ENCODE assay signal across 7 mouse cellular contexts in the genomic region with DNA sequence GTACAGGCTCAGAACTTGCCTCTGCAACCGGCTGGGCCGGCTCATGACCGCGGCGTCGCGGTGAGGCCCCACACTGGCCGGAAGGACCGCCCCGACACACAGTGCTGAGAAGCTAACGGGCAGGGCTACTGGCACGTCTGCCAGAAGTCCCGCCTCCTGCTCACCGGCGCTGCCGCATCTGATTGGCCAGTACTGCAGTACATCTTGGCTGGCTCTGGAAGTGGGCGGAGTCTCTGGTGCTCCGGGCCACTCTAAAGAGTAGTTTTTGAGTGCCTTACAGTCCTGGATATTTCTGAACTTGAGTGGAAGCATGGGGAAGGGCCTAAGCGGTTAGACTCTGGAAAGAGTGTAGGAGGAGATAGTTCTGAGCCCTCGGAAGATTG. TPM values are rescaled to one million over a fixed set of nuclear protein-coding genes. Genes with fewer than 3 reads are reported as not detected.
DNase-seq lines count a peak whose midpoint lies in the region; ATAC-seq lines count a peak whose summit lies in the region.

No protein-coding gene starts in this region.

- no peaks in the 10 kb centered on the region for H3K27me3 ChIP-seq in intestine, embryonic 16.5 days (replicated peaks; ENCODE audit: control insufficient read depth, insufficient read depth, low read length)
- H3K27me3 ChIP-seq in midbrain, embryonic 11.5 days (ENCODE audit: control insufficient read depth, insufficient read depth, low read length): no peaks in the 10 kb centered on the region

- peak; percentile 98 for ATAC-seq in intestine, embryonic 16.5 days
- peak; percentile 100 for ATAC-seq in midbrain, embryonic 11.5 days (ENCODE audit: low FRiP score)

- peak overlapping the region; percentile 68 for H3K4me3 ChIP-seq in intestine, embryonic 16.5 days (ENCODE audit: low read length)
- peak overlapping the region; percentile 77 for H3K4me3 ChIP-seq in midbrain, embryonic 11.5 days (ENCODE audit: low read depth, low read length)

- intact Hi-C loops in gastrocnemius, postnatal 36 days (cut with DNase I): no loop called here
- intact Hi-C loops in left cerebral cortex, postnatal 36 days (cut with DNase I): no loop called here

- H3K36me3 ChIP-seq in intestine, embryonic 16.5 days (ENCODE audit: control insufficient read depth, insufficient read depth, low read length): no peaks in the 10 kb centered on the region
- H3K36me3 ChIP-seq in midbrain, embryonic 11.5 days (ENCODE audit: control insufficient read depth, insufficient read depth, low read length): no peaks in the 10 kb centered on the region

- 0 out of 2 replicates have a peak, but pooled peaks cover 3% of the 10 kb centered on the region for H3K9me3 ChIP-seq in intestine, embryonic 16.5 days (ENCODE audit: control insufficient read depth, low read length)
- H3K9me3 ChIP-seq in midbrain, embryonic 11.5 days (ENCODE audit: control insufficient read depth, low read length): no peaks in the 10 kb centered on the region

- peak; percentile 98 for DNase-seq in adrenal gland, adult 2 months
- peak; percentile 92 for DNase-seq in embryo, embryonic 11.5 days (ENCODE audit: low read depth, low spot score)
- peak; percentile 94 to 97 for DNase-seq in gastrocnemius, postnatal 36 days
- peak; percentile 96 for DNase-seq in left cerebral cortex, postnatal 36 days (ENCODE audit: low spot score in 2 of 2)
- DNase-seq in midbrain, embryonic 11.5 days (ENCODE audit: low spot score, missing footprints): peak; percentile 98
- peak; percentile 99 for DNase-seq in skeletal muscle tissue, adult 2 months (ENCODE audit: low read depth, low spot score)

- peak overlapping the region; percentile 79 for H3K9ac ChIP-seq in intestine, embryonic 16.5 days (ENCODE audit: low read depth, low read length)
- peak overlapping the region; percentile 90 for H3K9ac ChIP-seq in midbrain, embryonic 11.5 days (ENCODE audit: low read length)

- under 1% methylated on average over 20 of the region's 20 CpGs for WGBS in intestine, embryonic 16.5 days
- WGBS in midbrain, embryonic 11.5 days: under 1% methylated on average over 20 of the region's 20 CpGs

- H3K4me1 ChIP-seq in intestine, embryonic 16.5 days (ENCODE audit: control insufficient read depth, insufficient read depth, low read length): peaks cover 4% of the 10 kb centered on the region
- peaks cover 14% of the 10 kb centered on the region for H3K4me1 ChIP-seq in midbrain, embryonic 11.5 days (ENCODE audit: control insufficient read depth, insufficient read depth, low read length)

- peak overlapping the region; percentile 89 for H3K27ac ChIP-seq in intestine, embryonic 16.5 days (ENCODE audit: low read length)
- peak overlapping the region; percentile 51 for H3K27ac ChIP-seq in midbrain, embryonic 11.5 days (ENCODE audit: low read depth, low read length)

- peak overlapping the region; percentile 68 for H3K4me2 ChIP-seq in intestine, embryonic 16.5 days (ENCODE audit: low read depth, low read length)
- H3K4me2 ChIP-seq in midbrain, embryonic 11.5 days: peak overlapping the region; percentile 60

RNA-seq across cellular contexts. Expression of gene E130208F15Rik, which starts 0.7 kb away (rescaled TPM):
- total RNA-seq in adrenal gland, adult 2 months (2021): 1 to 10 TPM; 1.2 to 1.6 TPM
- 2.0 and 2.7 TPM in 2 replicates for polyA plus RNA-seq in adrenal gland, adult 2 months (2012; rRNA removed)
- total RNA-seq in gastrocnemius, postnatal 36 days (2021): under 1 TPM; 0.48 to 0.72 TPM
- polyA plus RNA-seq in intestine, embryonic 16.5 days (2015; fragmentation: Nextera tagmentation; extraction: Ambion mirVana): 0.61 and 2.8 TPM in 2 replicates
- under 1 TPM; 0.52 to 0.54 TPM for total RNA-seq in left cerebral cortex, postnatal 36 days (2021)
- polyA plus RNA-seq in midbrain, embryonic 11.5 days (2014; fragmentation: Nextera tagmentation; extraction: Ambion mirVana): 0.52 TPM in 1 of 2 replicates, not detected in the other

RNA-seq across cellular contexts. Expression of gene Sdhaf1, which starts 1.4 kb away (rescaled TPM):
- 10 to 100 TPM in 1 of 2 experiments, 1 to 10 TPM in 1; 9.1 to 18.7 TPM for total RNA-seq in adrenal gland, adult 2 months (2021)
- 52.4 and 74.3 TPM in 2 replicates for polyA plus RNA-seq in adrenal gland, adult 2 months (2012; rRNA removed)
- 1 to 10 TPM; 6.9 to 7.3 TPM for total RNA-seq in gastrocnemius, postnatal 36 days (2021)
- polyA plus RNA-seq in intestine, embryonic 16.5 days (2015; fragmentation: Nextera tagmentation; extraction: Ambion mirVana): 13.8 and 14.3 TPM in 2 replicates
- 1 to 10 TPM; 7.5 to 9.4 TPM for total RNA-seq in left cerebral cortex, postnatal 36 days (2021)
- 23.1 and 24.5 TPM in 2 replicates for polyA plus RNA-seq in midbrain, embryonic 11.5 days (2014; fragmentation: Nextera tagmentation; extraction: Ambion mirVana)

RNA-seq across cellular contexts. Expression of gene Syne4, which starts 7.7 kb away (rescaled TPM):
- total RNA-seq in adrenal gland, adult 2 months (2021): 10 to 100 TPM; 18.8 to 34.5 TPM
- polyA plus RNA-seq in adrenal gland, adult 2 months (2012; rRNA removed): 51.8 and 59.1 TPM in 2 replicates
- 1 to 10 TPM in 1 of 2 experiments, not detected in 1; 1.9 TPM for total RNA-seq in gastrocnemius, postnatal 36 days (2021)
- polyA plus RNA-seq in intestine, embryonic 16.5 days (2015; fragmentation: Nextera tagmentation; extraction: Ambion mirVana): 58.9 and 59.7 TPM in 2 replicates
- 1 to 10 TPM; 6.4 to 9.1 TPM for total RNA-seq in left cerebral cortex, postnatal 36 days (2021)
- 8.2 and 8.4 TPM in 2 replicates for polyA plus RNA-seq in midbrain, embryonic 11.5 days (2014; fragmentation: Nextera tagmentation; extraction: Ambion mirVana)

RNA-seq across cellular contexts. Expression of gene Alkbh6, which starts 13.8 kb away (rescaled TPM):
- total RNA-seq in adrenal gland, adult 2 months (2021): 10 to 100 TPM; 57.8 to 73.6 TPM
- 276 and 312 TPM in 2 replicates for polyA plus RNA-seq in adrenal gland, adult 2 months (2012; rRNA removed)
- total RNA-seq in gastrocnemius, postnatal 36 days (2021): 10 to 100 TPM; 18.3 to 18.4 TPM
- polyA plus RNA-seq in intestine, embryonic 16.5 days (2015; fragmentation: Nextera tagmentation; extraction: Ambion mirVana): 68.8 and 70.6 TPM in 2 replicates
- 10 to 100 TPM; 58.7 to 65.2 TPM for total RNA-seq in left cerebral cortex, postnatal 36 days (2021)
- polyA plus RNA-seq in midbrain, embryonic 11.5 days (2014; fragmentation: Nextera tagmentation; extraction: Ambion mirVana): 84.3 and 86.0 TPM in 2 replicates

RNA-seq across cellular contexts. Expression of gene Clip3, which starts 30.7 kb away (rescaled TPM):
- total RNA-seq in adrenal gland, adult 2 months (2021): 10 to 100 TPM; 27.9 to 28.7 TPM
- 10.2 and 17.3 TPM in 2 replicates for polyA plus RNA-seq in adrenal gland, adult 2 months (2012; rRNA removed)
- total RNA-seq in gastrocnemius, postnatal 36 days (2021): 1 to 10 TPM; 4.5 to 5.6 TPM
- 20.9 and 22.1 TPM in 2 replicates for polyA plus RNA-seq in intestine, embryonic 16.5 days (2015; fragmentation: Nextera tagmentation; extraction: Ambion mirVana)
- 100 to 1,000 TPM; 491 to 494 TPM for total RNA-seq in left cerebral cortex, postnatal 36 days (2021)
- polyA plus RNA-seq in midbrain, embryonic 11.5 days (2014; fragmentation: Nextera tagmentation; extraction: Ambion mirVana): 66.6 and 92.0 TPM in 2 replicates

Comparison
In these comparisons a context has a peak if more than half of its experiments do, and no peak if none do; other contexts are left out.
1. Peak in every context shown above with its lines: DNase-seq, ATAC-seq, H3K4me3 ChIP-seq and H3K27ac ChIP-seq.